Mouse (Mus musculus) cortical plate, adult 2 months (tissue): Measurements from ENCODE around the gene Fan1. TPM values are rescaled to one million over a fixed set of nuclear protein-coding genes. Genes with fewer than 3 reads are reported as not detected.

Experiments
- H3K27ac ChIP-seq: fragments of 200-500 bp; 2 replicates; pipeline ENCODE4 v1.5.1; 2012; ENCODE audit warnings: low read length, control low read depth, inconsistent platforms; ENCODE audit not compliant: insufficient read depth
- H3K4me1 ChIP-seq: fragments of 200-500 bp; 2 replicates; pipeline ENCODE4 v1.6.1; 2011; ENCODE audit warnings: low read length; ENCODE audit not compliant: control insufficient read depth, insufficient read depth
- H3K4me3 ChIP-seq: fragments of 200-500 bp; 2 replicates; pipeline ENCODE4 v1.5.1; 2011; ENCODE audit warnings: mild to moderate bottlenecking, low read length, control low read depth; ENCODE audit not compliant: insufficient read depth
- CTCF ChIP-seq: fragments of 200-500 bp; IDR thresholded peaks from 2 replicates; pipeline ENCODE4 v1.5.1; 2011; ENCODE audit warnings: mild to moderate bottlenecking, control low read depth, low read length; ENCODE audit not compliant: insufficient read depth; ENCODE audit errors: extremely low read depth
- POLR2A ChIP-seq: fragments of 200-500 bp; IDR thresholded peaks from 2 replicates; pipeline ENCODE4 v1.6.1; 2011; ENCODE audit warnings: mild to moderate bottlenecking, low read length, control low read depth; ENCODE audit not compliant: insufficient read depth; ENCODE audit errors: extremely low read depth
- polyA plus RNA-seq: library from polyadenylated mRNA; depleted of rRNA; stranded (reverse); fragments of >200 nt; gene quantifications from 2 replicates; pipeline ENCODE4 v1.2.3, GENCODE M21; 2012

Gene Fan1
- polyA plus RNA-seq, 1 experiment: 4.1 TPM

DNA sequence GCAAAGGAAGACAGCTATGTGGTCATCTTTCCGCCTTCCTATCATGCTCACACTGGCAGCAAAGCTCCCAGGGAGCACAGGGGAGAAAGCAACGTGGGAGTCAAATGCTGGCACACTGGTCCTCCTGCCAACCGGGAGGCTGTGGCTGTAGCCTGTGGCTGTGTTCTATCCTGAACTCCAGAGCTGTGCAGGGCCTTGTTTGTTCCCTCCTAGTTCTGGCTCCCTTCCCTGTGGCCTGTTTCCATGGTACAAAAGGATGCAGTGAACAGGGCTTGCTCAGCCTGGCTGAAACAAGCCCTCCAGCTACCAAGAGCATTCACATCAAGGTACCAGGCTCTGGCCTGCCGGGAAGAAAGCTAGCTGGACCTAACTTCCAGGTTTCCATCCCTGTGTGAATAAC, 22.8 kb downstream of the Fan1 start:
- no peak for TF ChIP-seq CTCF
- TF ChIP-seq POLR2A: 0 out of 2 replicates have a peak, but pooled peaks have one; percentile 17
- H3K27ac ChIP-seq: peak overlapping the region; percentile 84
- H3K4me3 ChIP-seq: no peak overlapping the region
- peaks cover 10% of the 10 kb centered on the region for H3K4me1 ChIP-seq

DNA sequence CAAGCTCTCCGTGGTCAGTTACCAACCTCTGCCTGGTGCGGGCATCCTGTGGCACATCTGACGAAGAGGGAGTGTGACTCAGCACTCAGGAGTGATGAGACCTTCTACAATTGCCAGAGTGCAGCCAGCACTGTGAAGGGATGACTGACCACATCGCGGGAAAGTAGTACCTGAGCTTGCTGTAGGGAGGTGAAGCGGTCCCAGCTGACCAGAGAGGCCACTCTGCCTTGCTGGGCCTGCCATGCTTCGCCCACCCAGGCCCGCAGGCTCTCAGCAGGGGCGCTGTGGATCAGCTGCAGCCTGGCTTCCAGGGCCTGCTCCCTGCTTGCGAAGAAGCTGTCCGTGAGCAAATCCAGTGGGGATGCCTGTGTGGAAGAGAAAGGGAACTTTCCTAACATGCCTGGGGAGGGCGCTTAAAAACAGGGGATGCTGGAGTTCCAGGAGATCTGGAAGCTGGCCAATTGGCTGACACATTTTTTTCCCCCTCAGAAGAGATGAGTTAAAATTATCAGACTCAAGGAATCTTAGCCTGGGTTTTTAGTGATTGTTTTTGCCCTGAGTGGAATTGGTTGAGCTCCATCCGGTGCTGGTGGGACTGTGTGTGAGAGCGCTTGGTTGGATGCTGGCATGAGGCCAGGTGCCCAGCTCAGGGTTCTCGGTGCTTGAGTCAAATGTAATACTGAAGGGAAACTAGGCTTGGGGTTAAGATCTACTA, 24.6 kb downstream of the Fan1 start:
- 0 out of 2 replicates have a peak overlapping the region, but pooled peaks have one; percentile 27 for H3K27ac ChIP-seq
- TF ChIP-seq CTCF: peak; percentile 48
- TF ChIP-seq POLR2A: no peak
- no peak overlapping the region for H3K4me3 ChIP-seq
- peaks cover 10% of the 10 kb centered on the region for H3K4me1 ChIP-seq

DNA sequence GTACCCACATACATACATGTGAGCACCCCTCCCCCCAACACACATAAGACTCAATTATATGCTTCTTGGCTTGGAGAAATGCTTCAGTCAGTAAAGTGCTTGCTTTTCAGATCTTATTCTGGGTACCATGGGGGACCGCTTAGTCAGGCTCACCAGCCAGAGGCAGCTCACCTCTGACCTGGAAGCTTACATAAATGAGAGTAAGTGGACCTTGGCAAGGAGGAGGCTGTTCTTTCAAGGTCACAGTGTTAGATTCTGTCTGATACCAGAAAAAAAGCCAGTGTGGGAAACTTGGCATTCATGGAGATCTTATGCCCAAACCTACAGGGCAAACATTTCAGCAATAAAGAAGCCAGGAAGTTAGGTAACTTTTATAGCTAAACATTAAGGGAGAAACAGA, 26.1 kb downstream of the Fan1 start:
- no peak for TF ChIP-seq POLR2A
- TF ChIP-seq CTCF: no peak
- H3K4me3 ChIP-seq: no peak overlapping the region
- H3K4me1 ChIP-seq: peaks cover 10% of the 10 kb centered on the region
- no peak overlapping the region for H3K27ac ChIP-seq

DNA sequence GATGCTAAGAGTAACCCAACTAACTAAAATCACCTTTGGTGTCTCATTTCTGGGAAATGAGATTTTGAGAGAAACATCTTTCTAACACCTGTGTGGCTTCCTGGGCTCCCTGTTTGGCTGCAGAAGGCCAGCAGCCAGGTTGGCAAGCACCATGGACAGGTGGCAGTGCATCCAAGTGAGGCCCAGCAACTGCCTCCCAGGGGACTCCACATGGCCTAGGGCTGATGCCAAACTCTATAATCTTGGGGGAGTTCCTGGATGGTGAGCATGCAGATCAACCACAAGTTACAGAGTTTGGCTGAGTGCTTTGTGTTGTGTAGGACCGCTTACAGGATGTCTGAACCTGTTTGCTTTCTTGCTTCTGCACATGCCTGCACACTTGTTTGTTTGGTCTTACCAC, 41.2 kb downstream of the Fan1 start:
- Histone ChIP-seq H3K27ac (no peak overlapping the region), H3K4me3 (no peak overlapping the region), H3K4me1 (no peaks in the 10 kb centered on the region)
- TF ChIP-seq POLR2A (no peak), CTCF (no peak)

DNA sequence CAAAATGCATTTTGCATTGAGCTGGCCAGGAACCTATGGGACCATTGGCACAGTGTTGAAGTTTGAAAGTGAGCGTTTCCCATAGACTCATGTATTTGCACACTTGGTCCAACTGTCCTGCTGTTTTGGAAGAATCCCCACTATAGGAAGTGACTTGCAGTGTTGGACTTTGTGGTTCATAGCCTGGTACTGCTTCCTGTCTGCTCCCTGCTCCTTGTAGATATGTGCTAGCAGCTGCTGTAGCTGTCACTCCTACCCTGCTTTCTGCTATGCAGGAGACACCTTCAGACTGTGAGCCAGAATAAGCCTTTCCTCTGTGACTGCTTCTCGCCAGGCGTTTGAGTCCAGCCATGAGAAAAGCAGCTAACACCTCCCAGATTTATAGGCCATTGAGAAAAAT, 42.6 kb downstream of the Fan1 start:
- TF ChIP-seq POLR2A (no peak), CTCF (no peak)
- H3K27ac ChIP-seq: no peak overlapping the region
- H3K4me3 ChIP-seq: no peak overlapping the region
- no peaks in the 10 kb centered on the region for H3K4me1 ChIP-seq

DNA sequence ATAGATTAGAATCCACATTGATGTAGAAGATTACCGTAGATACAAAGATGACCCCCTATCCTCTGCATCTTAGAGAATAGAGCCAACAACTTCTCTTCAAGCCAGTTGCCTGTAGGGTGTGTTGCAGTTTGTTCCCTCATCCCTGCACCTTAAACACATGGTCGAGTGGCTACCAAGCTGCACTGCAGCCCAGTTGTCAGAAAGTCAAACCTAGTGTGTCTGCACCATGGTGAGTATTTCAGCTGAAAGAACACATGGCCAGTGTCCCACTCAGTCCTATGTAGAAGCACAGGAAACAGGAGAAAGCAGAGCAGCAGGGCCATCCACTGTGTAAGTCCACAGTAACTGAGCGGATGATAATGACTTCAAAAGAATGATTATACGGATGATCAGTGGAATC, 46.4 kb downstream of the Fan1 start:
- H3K4me3 ChIP-seq: no peak overlapping the region
- TF ChIP-seq CTCF (no peak), POLR2A (no peak)
- H3K27ac ChIP-seq: no peak overlapping the region
- H3K4me1 ChIP-seq: no peaks in the 10 kb centered on the region

DNA sequence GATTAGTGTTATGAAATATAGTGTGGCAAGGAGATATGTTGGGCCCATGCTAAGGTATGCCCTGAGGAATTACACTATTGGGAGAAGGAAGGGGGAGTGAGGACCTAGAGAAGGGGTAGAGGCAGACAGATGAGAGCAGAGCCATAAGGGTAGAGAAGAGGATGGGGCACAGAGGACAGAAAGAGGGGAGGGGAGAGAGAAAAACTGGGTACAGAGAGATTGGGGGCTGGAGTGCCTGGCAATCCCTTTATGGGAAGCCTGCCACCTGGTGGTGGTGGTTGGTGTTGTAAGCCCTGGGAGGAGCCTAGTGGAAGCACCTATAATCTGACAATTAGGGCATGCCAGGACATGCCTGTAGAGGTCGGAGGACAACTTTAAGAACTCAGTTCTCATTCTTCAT, 47.0 kb downstream of the Fan1 start:
- Histone ChIP-seq H3K27ac (no peak overlapping the region), H3K4me3 (no peak overlapping the region), H3K4me1 (no peaks in the 10 kb centered on the region)
- TF ChIP-seq POLR2A: no peak
- TF ChIP-seq CTCF: peak; percentile 80

DNA sequence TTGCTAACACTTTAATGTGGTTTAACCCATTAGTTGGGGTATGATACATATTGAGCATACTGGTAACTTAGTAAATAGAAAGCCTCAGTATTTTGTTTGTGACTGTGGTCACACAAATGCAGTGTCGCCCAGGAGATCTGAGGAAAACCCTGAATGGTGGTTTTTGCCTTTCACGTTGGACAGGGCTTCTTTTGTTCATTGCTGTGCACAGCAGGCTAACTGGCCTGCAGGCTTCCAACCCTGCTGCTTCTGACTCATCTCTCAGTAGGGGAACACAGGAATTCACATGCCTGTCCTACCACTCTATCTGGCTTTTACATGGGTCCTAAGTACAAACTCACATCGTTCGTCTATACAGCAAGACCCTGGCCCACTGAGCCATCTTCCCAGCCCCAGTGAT, 52.2 kb downstream of the Fan1 start:
- TF ChIP-seq CTCF: no peak
- no peak for TF ChIP-seq POLR2A
- Histone ChIP-seq H3K4me3 (no peak overlapping the region), H3K27ac (no peak overlapping the region), H3K4me1 (no peaks in the 10 kb centered on the region)

DNA sequence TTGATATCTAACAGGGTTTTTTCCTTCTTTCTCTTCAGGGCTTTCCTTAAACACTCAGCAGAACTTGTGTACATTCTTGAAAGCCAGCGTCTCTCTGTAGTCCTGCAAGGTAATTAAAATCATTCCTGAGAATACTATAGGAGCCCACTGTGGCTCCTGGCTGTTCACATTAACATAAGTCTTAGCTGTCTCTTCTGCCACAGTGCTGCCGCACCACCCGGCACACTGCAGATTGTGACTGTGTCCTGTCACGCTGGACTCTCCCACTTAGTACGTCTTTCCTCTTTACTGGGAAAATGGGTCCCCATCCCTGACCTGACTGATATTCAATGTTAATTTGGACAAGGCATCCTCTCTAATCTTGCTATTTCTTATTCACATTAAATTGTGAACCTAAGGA, 52.8 kb downstream of the Fan1 start:
- H3K27ac ChIP-seq: no peak overlapping the region
- no peaks in the 10 kb centered on the region for H3K4me1 ChIP-seq
- no peak for TF ChIP-seq CTCF
- no peak for TF ChIP-seq POLR2A
- H3K4me3 ChIP-seq: no peak overlapping the region

DNA sequence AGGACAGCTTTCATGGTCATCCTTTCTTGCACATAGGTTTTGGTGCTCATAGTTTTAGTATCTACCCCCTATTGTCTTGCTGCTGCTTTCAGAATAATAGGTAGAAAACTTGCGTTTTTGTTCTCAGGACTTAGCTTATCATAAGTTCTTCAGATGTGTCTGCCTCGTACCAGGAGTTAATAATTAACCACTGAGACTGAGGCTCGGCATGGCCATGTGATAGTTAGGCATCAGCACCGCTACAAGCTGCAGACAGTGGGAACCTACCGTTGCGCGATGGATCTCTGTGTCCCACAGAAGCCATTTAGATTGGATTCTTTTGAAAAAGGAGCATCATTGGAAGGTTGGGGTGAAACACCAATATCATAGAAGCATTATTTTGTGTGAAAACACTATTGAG, 61.1 kb downstream of the Fan1 start:
- Histone ChIP-seq H3K4me3 (no peak overlapping the region), H3K4me1 (no peaks in the 10 kb centered on the region), H3K27ac (no peak overlapping the region)
- TF ChIP-seq POLR2A (no peak), CTCF (no peak)
